Mouse (Mus musculus): Measurements from ENCODE around the gene Olfr458.
"Not testable (repeated sequence)": the region's sequence is repeated elsewhere in the genome, so short reads cannot be mapped to it uniquely, and the experiment has no call there.

Gene Olfr458

GRCm38 (mm10) chr6:42465096-42465495, at the start of gene Olfr458:
TSS of gene Olfr458 (minus strand) at chr6:42465196.
- DNase-seq (ENCODE audit: low spot score), result no peak

GRCm38 (mm10) chr6:42513461-42513860, 48.5 kb upstream of the Olfr458 start:
- no peak for DNase-seq (ENCODE audit: low spot score)

GRCm38 (mm10) chr6:42509311-42509710, 44.3 kb upstream of the Olfr458 start:
- no peak for DNase-seq (ENCODE audit: low spot score)

- no peak for DNase-seq (ENCODE audit: low spot score)
Observed at GRCm38 (mm10) chr6:42503478-42503877, 38.5 kb upstream of the Olfr458 start.

- no peak for DNase-seq (ENCODE audit: low spot score)
Observed at GRCm38 (mm10) chr6:42489731-42490130, 24.7 kb upstream of the Olfr458 start.

- no peak for DNase-seq (ENCODE audit: low spot score)
Observed at GRCm38 (mm10) chr6:42487114-42487513, 22.1 kb upstream of the Olfr458 start, which contains the start of gene Olfr456. TSS of gene Olfr456 (minus strand) at chr6:42487214.

GRCm38 (mm10) chr6:42484633-42485032, 19.6 kb upstream of the Olfr458 start:
- no peak for DNase-seq (ENCODE audit: low spot score)

- no peak for DNase-seq (ENCODE audit: low spot score)
Observed at GRCm38 (mm10) chr6:42476235-42476634, 11.2 kb upstream of the Olfr458 start, which contains the start of gene Olfr457. TSS of gene Olfr457 (minus strand) at chr6:42476335.

GRCm38 (mm10) chr6:42471298-42471697, 6.3 kb upstream of the Olfr458 start:
- DNase-seq (ENCODE audit: low spot score), result not testable (repeated sequence)

GRCm38 (mm10) chr6:42470542-42470941, 5.5 kb upstream of the Olfr458 start:
- DNase-seq (ENCODE audit: low spot score), result no peak

- DNase-seq (ENCODE audit: low spot score), result no peak
Observed at GRCm38 (mm10) chr6:42447381-42447780, 17.6 kb downstream of the Olfr458 start.

- DNase-seq (ENCODE audit: low spot score), result no peak
Observed at GRCm38 (mm10) chr6:42444491-42444890, 20.5 kb downstream of the Olfr458 start.

GRCm38 (mm10) chr6:42441395-42441794, 23.6 kb downstream of the Olfr458 start:
- DNase-seq (ENCODE audit: low spot score), result no peak

GRCm38 (mm10) chr6:42435490-42435889, 29.5 kb downstream of the Olfr458 start:
- DNase-seq (ENCODE audit: low spot score), result no peak

- no peak for DNase-seq (ENCODE audit: low spot score)
Observed at GRCm38 (mm10) chr6:42434446-42434845, 30.6 kb downstream of the Olfr458 start, which contains the start of gene Tas2r126. TSS of gene Tas2r126 (plus strand) at chr6:42434535.

- no peak for DNase-seq (ENCODE audit: low spot score)
Observed at GRCm38 (mm10) chr6:42433554-42433953, 31.4 kb downstream of the Olfr458 start.

GRCm38 (mm10) chr6:42426337-42426736, 38.7 kb downstream of the Olfr458 start:
- no peak for DNase-seq (ENCODE audit: low spot score)

GRCm38 (mm10) chr6:42424472-42424871, 40.5 kb downstream of the Olfr458 start:
- DNase-seq (ENCODE audit: low spot score), result no peak

GRCm38 (mm10) chr6:42421439-42421838, 43.6 kb downstream of the Olfr458 start:
- no peak for DNase-seq (ENCODE audit: low spot score)

- no peak for DNase-seq (ENCODE audit: low spot score)
Observed at GRCm38 (mm10) chr6:42419443-42419842, 45.6 kb downstream of the Olfr458 start.
